Mouse (Mus musculus) stomach, postnatal 0 days (tissue): ENCODE measurements around the gene Bcl2l1.

ENCODE experiments used
- CTCF ChIP-seq: IDR thresholded peaks from 2 replicates; pipeline ENCODE4 v1.5.1; 2016; ENCODE audit warnings: antibody characterized with exemption, low read depth, mild to moderate bottlenecking, moderate library complexity
- EP300 ChIP-seq: optimal IDR thresholded peaks from 2 replicates; pipeline ENCODE3; 2016; ENCODE audit warnings: antibody characterized with exemption

DNA sequence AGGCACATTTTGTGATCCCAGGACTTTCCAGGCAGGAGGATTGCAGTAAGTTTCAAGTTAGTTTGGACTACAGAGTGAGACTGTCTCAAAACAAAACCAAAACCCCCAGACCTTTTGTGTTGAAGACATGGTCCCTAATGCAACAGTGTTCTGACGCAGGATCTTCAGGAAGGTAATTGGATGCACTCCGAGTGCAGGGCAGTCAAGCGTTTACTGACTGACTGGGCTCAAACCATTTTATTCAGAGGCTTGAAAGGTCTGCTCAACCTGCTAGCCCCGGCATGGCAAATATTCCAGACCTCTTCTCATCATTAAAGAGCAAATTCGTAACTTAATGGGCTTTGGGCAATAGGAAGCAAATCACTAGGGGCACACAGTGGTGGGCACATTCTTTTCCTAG, 12.8 kb downstream of the Bcl2l1 start:
- TF ChIP-seq EP300, result no peak
- TF ChIP-seq CTCF, result no peak
